Mouse (Mus musculus) lung, postnatal 0 days (tissue): ENCODE measurements around the gene Lix1l. TPM values are rescaled to one million over a fixed set of nuclear protein-coding genes. Genes with fewer than 3 reads are reported as not detected.

Experiments used
- ATAC-seq: fragments of 200-750 bp; cut with Nextera tagmentation; 2 replicates; pipeline ENCODE4 v1.8.0; 2017; ENCODE audit warnings: moderate library complexity
- DNase-seq: peaks from one replicate; pipeline ENCODE4 v3.0.0-alpha.2; 2016; ENCODE audit warnings: low spot score
- H3K27ac ChIP-seq: fragments of 300-500 bp; sonication (generic); 2 replicates; pipeline ENCODE4 v1.5.1; 2014; ENCODE audit warnings: antibody characterized with exemption, mild to moderate bottlenecking, low read length, mixed read lengths
- H3K27me3 ChIP-seq: fragments of 300-500 bp; sonication (generic); replicated peaks from 2 replicates; pipeline ENCODE4 v1.6.1; 2014; ENCODE audit warnings: low read length, mixed read lengths; ENCODE audit not compliant: insufficient read depth
- H3K36me3 ChIP-seq: fragments of 300-500 bp; sonication (generic); 2 replicates; pipeline ENCODE4 v1.6.1; 2014; ENCODE audit warnings: low read length, mixed read lengths; ENCODE audit not compliant: insufficient read depth
- H3K4me1 ChIP-seq: fragments of 300-500 bp; sonication (generic); 2 replicates; pipeline ENCODE4 v1.6.1; 2014; ENCODE audit warnings: antibody characterized with exemption, low read depth, low read length, mixed read lengths; ENCODE audit not compliant: insufficient read depth
- H3K4me2 ChIP-seq: fragments of 300-500 bp; sonication (generic); replicated peaks from 2 replicates; pipeline ENCODE4 v1.6.1; 2014; ENCODE audit warnings: low read depth, mild to moderate bottlenecking, low read length, moderate library complexity, mixed read lengths
- H3K4me3 ChIP-seq: fragments of 300-500 bp; sonication (generic); 2 replicates; pipeline ENCODE4 v1.5.1; 2014; ENCODE audit warnings: low read depth, low read length
- H3K9ac ChIP-seq: fragments of 300-500 bp; sonication (generic); replicated peaks from 2 replicates; pipeline ENCODE4 v1.6.1; 2014; ENCODE audit warnings: low read depth, mild to moderate bottlenecking
- H3K9me3 ChIP-seq: fragments of 300-500 bp; sonication (generic); 2 replicates; pipeline ENCODE4 v1.6.1; 2016; ENCODE audit warnings: low read length, mixed read lengths
- CTCF ChIP-seq: IDR thresholded peaks from 2 replicates; pipeline ENCODE4 v1.5.1; 2016; ENCODE audit warnings: antibody characterized with exemption, mild to moderate bottlenecking
- EP300 ChIP-seq: IDR thresholded peaks from 2 replicates; pipeline ENCODE4 v1.6.1; 2016; ENCODE audit warnings: antibody characterized with exemption, mild to moderate bottlenecking, control low read depth
- WGBS: fragments of 180-500 bp; shearing (Covaris S2); extraction: QIAGEN DNeasy Blood & Tissue Kit; methylation state at CpG from one replicate; pipeline ENCODE4 v1.1.7; 2014; 5-methylcytosine and 5-hydroxymethylcytosine counted together
- polyA plus RNA-seq: library from polyadenylated mRNA; unstranded; fragments of >200 nt; fragmentation: Nextera tagmentation; extraction: Ambion mirVana; gene quantifications from 2 replicates; pipeline ENCODE4 v1.2.1, GENCODE M21; 2015

The Lix1l gene
- polyA plus RNA-seq, 1 experiment from 2014 or later: 5.4 TPM

GRCm38 (mm10) chr3:96593374-96593773 lies 7.6 kb upstream of the Lix1l start:
- no peak for TF ChIP-seq CTCF
- TF ChIP-seq EP300: no peak; the same call in 1 of the 2 replicates
- DNase-seq (peak; percentile 79), ATAC-seq (peak; percentile 26)
- Histone ChIP-seq H3K4me3 (peak overlapping the region; percentile 65), H3K9me3 (no peaks in the 10 kb centered on the region), H3K4me2 (peak overlapping the region; percentile 80), H3K9ac (peak overlapping the region; percentile 58), H3K27ac (peak overlapping the region; percentile 86), H3K4me1 (peaks cover 17% of the 10 kb centered on the region), H3K27me3 (peaks cover 8% of the 10 kb centered on the region; the same call in 1 of the 2 replicates), H3K36me3 (no peaks in the 10 kb centered on the region)
- under 1% methylated on average over 10 of the region's 10 CpGs for WGBS

GRCm38 (mm10) chr3:96593790-96594560 lies 7.0 kb upstream of the Lix1l start, which contains the start of gene Polr3gl:
Gene Polr3gl (minus strand): TSS chr3:96594181.
- peak within 1 kb of the TSS; percentile 86 for H3K27ac ChIP-seq
- H3K4me1 ChIP-seq: peaks cover 17% of the 10 kb centered on the region
- 0% methylated on average over 37 of the region's 38 CpGs for WGBS
- TF ChIP-seq EP300: 0 out of 2 replicates have a peak, but pooled peaks have one; percentile 2
- peak; percentile 47 for TF ChIP-seq CTCF
- H3K9ac ChIP-seq: peak within 1 kb of the TSS; percentile 58
- H3K9me3 ChIP-seq: no peaks in the 10 kb centered on the region
- H3K4me3 ChIP-seq: peak within 1 kb of the TSS; percentile 65
- peaks cover 8% of the 10 kb centered on the region; the same call in 1 of the 2 replicates for H3K27me3 ChIP-seq
- no peaks in the 10 kb centered on the region for H3K36me3 ChIP-seq
- ATAC-seq (peak; percentile 95), DNase-seq (peak; percentile 98)
- H3K4me2 ChIP-seq: peak within 1 kb of the TSS; percentile 80

- DNase-seq: no peak
- no peak overlapping the region for H3K4me2 ChIP-seq
- peaks cover 8% of the 10 kb centered on the region; the same call in 1 of the 2 replicates for H3K27me3 ChIP-seq
- H3K4me1 ChIP-seq: peaks cover 17% of the 10 kb centered on the region
- TF ChIP-seq CTCF (no peak), EP300 (no peak)
- H3K9me3 ChIP-seq: no peaks in the 10 kb centered on the region
- no peak overlapping the region for H3K9ac ChIP-seq
- H3K36me3 ChIP-seq: no peaks in the 10 kb centered on the region
- 86% methylated on average over 5 of the region's 5 CpGs for WGBS
- ATAC-seq: no peak
- H3K4me3 ChIP-seq: no peak overlapping the region
- no peak overlapping the region for H3K27ac ChIP-seq
Observed at GRCm38 (mm10) chr3:96594851-96595250, 6.1 kb upstream of the Lix1l start.

- 31% methylated on average over 6 of the region's 6 CpGs for WGBS
- H3K9ac ChIP-seq: no peak overlapping the region
- ATAC-seq: no peak
- TF ChIP-seq EP300 (no peak), CTCF (no peak)
- peaks cover 8% of the 10 kb centered on the region; the same call in 1 of the 2 replicates for H3K27me3 ChIP-seq
- no peaks in the 10 kb centered on the region for H3K9me3 ChIP-seq
- no peak for DNase-seq
- H3K4me2 ChIP-seq: no peak overlapping the region
- H3K4me3 ChIP-seq: no peak overlapping the region
- H3K4me1 ChIP-seq: peaks cover 17% of the 10 kb centered on the region
- H3K27ac ChIP-seq: no peak overlapping the region
- H3K36me3 ChIP-seq: no peaks in the 10 kb centered on the region
Observed at GRCm38 (mm10) chr3:96595661-96596060, 5.3 kb upstream of the Lix1l start.

GRCm38 (mm10) chr3:96596228-96596707 lies 4.7 kb upstream of the Lix1l start, which contains the start of gene Ankrd34a:
Gene Ankrd34a (plus strand): TSS chr3:96596636.
- H3K4me2 ChIP-seq: peak within 1 kb of the TSS; percentile 85
- H3K9ac ChIP-seq: 0 out of 2 replicates have a peak within 1 kb of the TSS, but pooled peaks have one; percentile 9
- H3K4me3 ChIP-seq: peak within 1 kb of the TSS; percentile 29
- no peak within 1 kb of the TSS for H3K27ac ChIP-seq
- 2% methylated on average over 16 of the region's 23 CpGs for WGBS
- TF ChIP-seq EP300 (no peak), CTCF (no peak)
- H3K4me1 ChIP-seq: peaks cover 17% of the 10 kb centered on the region
- ATAC-seq (no peak), DNase-seq (peak; percentile 22)
- no peaks in the 10 kb centered on the region for H3K9me3 ChIP-seq
- no peaks in the 10 kb centered on the region for H3K36me3 ChIP-seq
- peaks cover 8% of the 10 kb centered on the region; the same call in 1 of the 2 replicates for H3K27me3 ChIP-seq

- H3K4me1 ChIP-seq: peaks cover 17% of the 10 kb centered on the region
- DNase-seq (peak; percentile 18), ATAC-seq (no peak)
- H3K36me3 ChIP-seq: no peaks in the 10 kb centered on the region
- H3K4me2 ChIP-seq: peak overlapping the region; percentile 85
- 2% methylated on average over 6 of the region's 12 CpGs for WGBS
- no peaks in the 10 kb centered on the region for H3K9me3 ChIP-seq
- H3K27ac ChIP-seq: no peak overlapping the region
- peaks cover 8% of the 10 kb centered on the region; the same call in 1 of the 2 replicates for H3K27me3 ChIP-seq
- H3K9ac ChIP-seq: no peak overlapping the region
- TF ChIP-seq CTCF (no peak), EP300 (no peak)
- peak overlapping the region; percentile 29 for H3K4me3 ChIP-seq
Observed at GRCm38 (mm10) chr3:96596855-96597254, 4.1 kb upstream of the Lix1l start.
